Mouse (Mus musculus) forebrain, embryonic 12.5 days (tissue): ENCODE measurements around the gene Pip4k2b. TPM values are rescaled to one million over a fixed set of nuclear protein-coding genes. Genes with fewer than 3 reads are reported as not detected.

ENCODE experiments used
- ATAC-seq: fragments of 200-750 bp; cut with Nextera tagmentation; 2 replicates; pipeline ENCODE4 v1.8.0; 2017; ENCODE audit warnings: moderate TSS enrichment; ENCODE audit not compliant: low FRiP score
- H3K27ac ChIP-seq: fragments of 300-500 bp; sonication (generic); 2 replicates; pipeline ENCODE4 v1.5.1; 2016; ENCODE audit warnings: mild to moderate bottlenecking
- H3K27me3 ChIP-seq: fragments of 300-500 bp; sonication (generic); 2 replicates; pipeline ENCODE4 v1.6.1; 2016; ENCODE audit warnings: mild to moderate bottlenecking
- H3K36me3 ChIP-seq: fragments of 300-500 bp; sonication (generic); replicated peaks from 2 replicates; pipeline ENCODE4 v1.6.1; 2016; ENCODE audit warnings: mild to moderate bottlenecking
- H3K4me1 ChIP-seq: fragments of 300-500 bp; sonication (generic); 2 replicates; pipeline ENCODE4 v1.6.1; 2016
- H3K4me2 ChIP-seq: fragments of 300-500 bp; sonication (generic); 2 replicates; pipeline ENCODE4 v1.6.1; 2016; ENCODE audit warnings: mild to moderate bottlenecking, moderate library complexity
- H3K4me3 ChIP-seq: fragments of 300-500 bp; sonication (generic); replicated peaks from 2 replicates; pipeline ENCODE4 v1.5.1; 2016; ENCODE audit warnings: mild to moderate bottlenecking
- H3K9ac ChIP-seq: fragments of 300-500 bp; sonication (generic); 2 replicates; pipeline ENCODE4 v1.6.1; 2016; ENCODE audit warnings: mild to moderate bottlenecking
- H3K9me3 ChIP-seq: fragments of 300-500 bp; sonication (generic); 2 replicates; pipeline ENCODE4 v1.6.1; 2016
- WGBS: fragments of 180-500 bp; shearing (Covaris S2); methylation state at CpG from one replicate; pipeline ENCODE4 v1.1.7; 2016; 5-methylcytosine and 5-hydroxymethylcytosine counted together
- polyA plus RNA-seq: library from polyadenylated mRNA; unstranded; fragments of >200 nt; fragmentation: Nextera tagmentation; extraction: Ambion mirVana; gene quantifications from 2 replicates; pipeline ENCODE4 v1.2.1, GENCODE M21; 2016

The Pip4k2b gene
- polyA plus RNA-seq, 1 experiment from 2014 or later = 2.7 TPM

DNA sequence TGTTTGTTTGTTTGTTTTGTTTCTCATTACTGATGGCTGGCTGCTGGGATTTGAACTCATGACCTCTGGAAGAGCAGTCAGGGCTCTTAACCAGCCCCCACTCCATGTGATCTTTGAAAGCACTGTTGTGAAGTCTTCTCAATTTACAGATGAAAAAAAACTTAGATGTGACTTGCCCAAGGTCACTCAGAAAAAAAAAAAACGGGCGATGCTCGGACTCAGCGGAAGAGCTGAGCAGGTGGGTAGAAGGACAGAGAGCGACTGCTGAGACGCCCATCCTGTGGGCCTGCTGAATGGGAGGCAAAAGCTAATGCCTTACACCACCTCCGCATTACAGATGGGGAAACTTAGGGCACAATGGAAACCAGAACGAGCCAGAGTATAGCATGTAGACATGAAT is 47.8 kb downstream of the Pip4k2b start:
- H3K4me3 ChIP-seq = peak overlapping the region; percentile 86
- peaks cover 59% of the 10 kb centered on the region for H3K4me1 ChIP-seq
- no peak for ATAC-seq
- H3K4me2 ChIP-seq = peak overlapping the region; percentile 84
- H3K9ac ChIP-seq = peak overlapping the region; percentile 48; the same call in 1 of the 2 replicates
- 66% methylated on average over 8 of the region's 8 CpGs for WGBS
- H3K9me3 ChIP-seq = no peaks in the 10 kb centered on the region
- peak overlapping the region; percentile 89; the same call in 1 of the 2 replicates for H3K27ac ChIP-seq
- H3K27me3 ChIP-seq = no peaks in the 10 kb centered on the region
- peaks cover 20% of the 10 kb centered on the region for H3K36me3 ChIP-seq

DNA sequence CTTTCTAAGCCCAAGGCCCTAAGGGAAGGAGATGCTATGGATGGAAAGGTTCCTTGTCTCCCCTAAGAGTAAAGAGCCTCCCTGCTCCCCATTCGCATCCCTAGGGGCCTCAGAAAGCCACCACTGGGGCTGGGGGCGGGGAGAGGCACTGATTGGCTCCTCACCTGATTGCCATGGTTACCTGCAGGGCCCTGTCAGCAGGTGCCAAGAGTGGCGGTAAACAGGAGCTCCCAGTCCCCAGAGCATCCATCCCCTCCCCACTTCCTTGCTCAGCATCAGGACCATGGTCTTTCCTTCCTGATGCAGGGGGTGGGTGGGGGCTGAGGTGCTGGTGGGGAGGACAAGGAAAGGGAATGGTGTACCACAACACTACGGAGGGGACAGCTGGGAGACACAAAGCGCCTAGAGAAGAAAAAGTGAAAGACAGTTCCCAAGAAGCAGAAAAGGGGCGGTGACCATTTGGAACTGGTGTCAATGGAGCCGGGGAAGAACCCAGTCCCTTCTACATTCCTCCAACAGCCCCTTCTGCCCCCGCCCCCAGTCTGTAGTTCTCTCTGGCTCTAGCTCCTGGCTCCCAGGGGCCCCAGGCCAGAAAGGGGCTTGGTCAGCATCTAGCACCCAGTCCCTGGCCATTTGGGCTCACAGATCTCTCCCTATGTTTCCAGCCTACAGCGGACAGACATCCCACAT is 48.6 kb downstream of the Pip4k2b start:
- 15% methylated on average over 9 of the region's 9 CpGs for WGBS
- Histone ChIP-seq H3K4me2 (peak overlapping the region; percentile 84), H3K36me3 (peaks cover 28% of the 10 kb centered on the region), H3K4me3 (peak overlapping the region; percentile 26), H3K9ac (peak overlapping the region; percentile 48), H3K27ac (peak overlapping the region; percentile 89), H3K27me3 (no peaks in the 10 kb centered on the region), H3K4me1 (peaks cover 51% of the 10 kb centered on the region), H3K9me3 (no peaks in the 10 kb centered on the region)
- ATAC-seq = no peak

DNA sequence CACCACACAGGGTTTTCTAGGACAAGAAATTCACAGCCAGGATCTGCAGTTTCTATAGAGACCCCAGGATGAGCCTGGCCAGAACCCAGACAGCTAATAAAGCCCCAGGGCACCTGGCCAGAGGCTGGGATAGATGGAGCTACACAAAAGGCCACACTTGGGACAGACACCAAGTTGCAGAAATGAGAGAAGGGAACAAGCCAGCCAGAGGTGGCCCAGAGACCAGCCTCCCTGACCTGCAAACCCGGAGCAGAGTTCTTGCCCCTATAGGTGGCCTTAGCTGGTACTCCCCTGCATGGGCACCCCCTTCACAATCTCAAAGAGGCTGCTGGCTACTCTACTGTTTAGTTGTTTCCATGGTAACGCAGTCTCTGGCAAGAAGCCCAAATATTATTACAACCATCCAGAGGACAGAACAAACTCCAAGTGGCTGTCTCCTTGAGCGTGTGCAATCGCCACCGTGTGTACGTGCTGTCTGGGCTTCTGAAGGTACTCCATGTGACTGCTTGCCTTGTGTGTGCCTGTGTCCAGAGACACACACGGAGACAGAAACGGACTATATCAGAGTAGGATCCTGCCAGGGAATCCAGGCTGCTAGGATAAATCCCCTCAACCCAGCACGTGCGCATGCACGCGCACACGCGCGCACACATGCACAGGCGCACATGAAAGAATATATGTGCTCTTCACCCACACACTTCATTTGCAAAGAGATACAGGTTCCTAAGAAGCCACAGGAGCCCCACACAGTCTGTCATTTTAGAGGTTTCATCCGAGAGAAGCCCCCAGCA is 49.4 kb downstream of the Pip4k2b start:
- Histone ChIP-seq H3K9ac (peak overlapping the region; percentile 48), H3K4me2 (peak overlapping the region; percentile 84), H3K4me3 (peak overlapping the region; percentile 26), H3K27ac (peak overlapping the region; percentile 89), H3K36me3 (peaks cover 36% of the 10 kb centered on the region), H3K9me3 (no peaks in the 10 kb centered on the region), H3K27me3 (no peaks in the 10 kb centered on the region), H3K4me1 (peaks cover 47% of the 10 kb centered on the region)
- 33% methylated on average over 17 of the region's 17 CpGs for WGBS
- no peak for ATAC-seq

DNA sequence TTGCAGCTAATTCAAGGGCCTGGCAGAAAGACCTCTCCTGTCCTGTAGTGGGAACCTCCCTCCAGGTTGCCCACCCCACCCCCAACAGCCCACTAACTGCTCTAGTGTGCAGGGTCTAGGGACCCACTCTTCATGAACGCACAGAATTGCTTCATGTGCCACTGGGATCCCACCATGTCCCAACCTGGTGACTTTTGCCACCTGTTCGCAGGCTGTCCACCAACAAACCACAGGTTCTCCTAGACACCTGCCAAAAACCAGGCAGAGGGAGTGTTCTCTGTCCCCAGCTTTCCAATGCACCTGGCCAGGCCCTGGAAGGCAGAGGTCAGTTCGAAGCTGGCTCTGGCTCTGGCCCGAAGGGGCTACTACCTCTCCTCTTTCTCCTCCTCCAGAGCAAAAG is 50.1 kb downstream of the Pip4k2b start:
- Histone ChIP-seq H3K4me3 (0 out of 2 replicates have a peak overlapping the region, but pooled peaks have one; percentile 26), H3K9ac (0 out of 2 replicates have a peak overlapping the region, but pooled peaks have one; percentile 5), H3K4me1 (peaks cover 47% of the 10 kb centered on the region), H3K4me2 (peak overlapping the region; percentile 84), H3K36me3 (peaks cover 40% of the 10 kb centered on the region), H3K9me3 (no peaks in the 10 kb centered on the region), H3K27ac (peak overlapping the region; percentile 89), H3K27me3 (no peaks in the 10 kb centered on the region)
- no peak for ATAC-seq
- WGBS = 79% methylated on average over 4 of the region's 4 CpGs

DNA sequence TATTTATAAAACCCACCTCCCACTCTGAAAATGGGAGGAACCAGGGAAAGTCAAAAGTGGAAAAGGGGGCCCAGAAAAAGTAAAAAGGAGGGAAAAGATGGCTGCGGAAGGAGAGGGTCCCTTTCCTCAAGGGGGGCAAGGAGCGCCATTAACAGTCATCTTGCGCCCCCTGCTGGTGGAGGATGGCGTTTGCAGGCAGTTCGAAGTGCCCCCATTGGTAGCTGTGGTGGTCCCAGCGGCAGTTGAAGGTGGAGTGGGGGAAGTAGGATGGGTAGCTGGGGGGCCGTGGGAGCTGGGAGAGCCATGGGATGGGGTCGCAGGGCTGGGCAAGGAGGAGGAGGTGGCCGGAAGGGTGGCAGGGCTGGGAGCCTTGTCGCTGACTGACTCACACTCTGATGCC is 54.6 kb downstream of the Pip4k2b start:
- no peak for ATAC-seq
- no peak overlapping the region for H3K4me2 ChIP-seq
- H3K4me3 ChIP-seq = no peak overlapping the region
- no peak overlapping the region for H3K9ac ChIP-seq
- H3K27me3 ChIP-seq = 0 out of 2 replicates have a peak, but pooled peaks cover 7% of the 10 kb centered on the region
- H3K27ac ChIP-seq = 0 out of 2 replicates have a peak overlapping the region, but pooled peaks have one; percentile 25
- WGBS = 33% methylated on average over 10 of the region's 10 CpGs
- H3K9me3 ChIP-seq = no peaks in the 10 kb centered on the region
- H3K36me3 ChIP-seq = peaks cover 58% of the 10 kb centered on the region
- peaks cover 30% of the 10 kb centered on the region for H3K4me1 ChIP-seq

DNA sequence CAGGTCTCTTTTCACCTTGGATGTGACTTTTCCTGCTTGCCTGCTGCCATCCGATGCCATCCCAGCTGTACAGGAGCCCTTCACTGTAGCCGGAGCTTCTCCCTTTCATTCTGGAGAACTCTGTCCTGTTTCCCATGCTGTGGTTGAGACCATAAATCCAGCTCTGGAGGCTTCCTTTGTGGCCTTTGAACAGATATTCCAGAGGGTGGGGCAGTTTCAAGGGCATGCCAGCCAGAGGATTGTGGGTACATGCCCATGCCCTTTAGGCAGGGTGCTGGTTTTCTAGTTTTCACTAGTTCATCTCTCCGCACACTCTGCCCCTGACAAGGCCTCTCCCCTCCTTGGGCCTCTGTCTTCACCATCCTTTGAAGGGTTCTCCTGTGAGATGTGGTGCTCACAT is 57.4 kb downstream of the Pip4k2b start:
- Histone ChIP-seq H3K27me3 (0 out of 2 replicates have a peak, but pooled peaks cover 7% of the 10 kb centered on the region), H3K9ac (no peak overlapping the region), H3K4me3 (no peak overlapping the region), H3K4me2 (no peak overlapping the region), H3K27ac (no peak overlapping the region), H3K4me1 (peaks cover 18% of the 10 kb centered on the region), H3K9me3 (no peaks in the 10 kb centered on the region), H3K36me3 (peaks cover 50% of the 10 kb centered on the region)
- ATAC-seq = no peak
- 91% methylated on average over 3 of the region's 3 CpGs for WGBS

DNA sequence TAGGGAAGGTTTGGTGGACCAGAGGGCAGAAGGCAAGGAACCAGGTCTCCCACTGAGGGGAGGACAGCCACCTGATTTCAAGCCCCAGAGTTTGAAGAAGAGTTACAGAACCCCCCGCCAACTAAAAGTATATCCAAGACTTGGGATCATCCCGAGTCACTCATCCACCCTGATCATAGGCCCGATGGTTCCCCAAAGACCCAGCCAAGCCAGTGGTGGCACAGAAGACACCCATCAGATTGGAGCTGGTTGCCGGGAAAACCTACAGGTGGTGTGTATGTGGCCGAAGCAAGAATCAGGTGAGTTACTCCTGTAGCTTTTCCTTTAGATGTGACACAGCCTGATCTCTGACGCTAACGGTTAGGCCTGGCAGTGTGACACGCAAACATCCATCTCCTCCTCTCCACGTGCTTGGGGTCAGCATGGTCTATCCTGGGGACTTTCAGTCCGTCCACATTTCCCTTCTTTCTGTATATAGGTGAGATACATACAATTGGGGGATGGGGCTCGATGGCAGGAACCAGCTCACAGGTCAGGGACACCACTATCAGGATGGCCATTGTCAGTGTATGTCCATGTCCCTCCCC is 58.1 kb downstream of the Pip4k2b start:
- H3K4me3 ChIP-seq = peak overlapping the region; percentile 45
- WGBS = 75% methylated on average over 11 of the region's 11 CpGs
- peaks cover 18% of the 10 kb centered on the region for H3K4me1 ChIP-seq
- H3K9ac ChIP-seq = no peak overlapping the region
- ATAC-seq = no peak
- 0 out of 2 replicates have a peak, but pooled peaks cover 7% of the 10 kb centered on the region for H3K27me3 ChIP-seq
- H3K36me3 ChIP-seq = peaks cover 50% of the 10 kb centered on the region
- H3K27ac ChIP-seq = no peak overlapping the region
- H3K9me3 ChIP-seq = no peaks in the 10 kb centered on the region
- H3K4me2 ChIP-seq = peak overlapping the region; percentile 87

DNA sequence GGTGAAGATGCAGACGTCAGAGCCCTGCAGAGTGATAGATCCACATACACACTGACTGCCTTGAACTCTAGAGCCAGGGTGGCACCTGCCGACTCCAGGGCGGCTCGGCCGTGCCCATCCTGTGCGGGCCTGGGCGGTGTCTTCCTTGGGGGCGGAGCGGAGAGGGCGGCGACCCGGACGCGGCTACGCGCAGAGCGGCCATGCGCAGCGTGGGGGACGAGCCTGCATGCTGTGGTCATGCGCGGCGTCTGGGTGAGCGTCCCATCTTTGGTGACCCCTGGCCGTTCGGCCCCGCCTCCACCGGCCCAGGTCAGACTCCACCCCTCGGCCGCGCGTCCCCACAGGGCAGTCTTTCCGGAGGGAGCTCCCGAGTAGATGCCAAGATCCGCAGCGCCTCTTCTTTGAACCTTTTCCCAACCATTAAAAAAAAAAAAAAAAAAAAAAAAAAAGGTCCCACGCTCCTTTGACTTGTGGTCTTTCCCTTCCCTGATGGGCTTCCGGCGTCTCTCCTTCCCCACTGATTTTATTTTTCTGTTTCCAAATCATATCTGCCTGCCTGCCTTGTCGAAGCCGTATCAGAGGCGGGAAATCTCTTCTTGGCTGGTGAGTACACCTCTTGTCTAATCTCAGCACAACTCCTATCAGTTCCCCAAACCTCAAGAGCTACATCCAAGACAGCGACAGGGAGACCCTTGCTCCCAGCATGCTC is 58.7 kb downstream of the Pip4k2b start, which contains the start of gene Cisd3:
Gene Cisd3 (plus strand): TSS at position 214 of the 709 bp plus-strand sequence.
- Histone ChIP-seq H3K4me3 (peak within 1 kb of the TSS; percentile 45), H3K27me3 (0 out of 2 replicates have a peak, but pooled peaks cover 7% of the 10 kb centered on the region), H3K9me3 (no peaks in the 10 kb centered on the region), H3K36me3 (peaks cover 49% of the 10 kb centered on the region), H3K27ac (peak within 1 kb of the TSS; percentile 43; the same call in 1 of the 2 replicates), H3K9ac (peak within 1 kb of the TSS; percentile 53), H3K4me1 (peaks cover 18% of the 10 kb centered on the region), H3K4me2 (peak within 1 kb of the TSS; percentile 87)
- ATAC-seq = peak; percentile 77
- WGBS = under 1% methylated on average over 43 of the region's 43 CpGs

DNA sequence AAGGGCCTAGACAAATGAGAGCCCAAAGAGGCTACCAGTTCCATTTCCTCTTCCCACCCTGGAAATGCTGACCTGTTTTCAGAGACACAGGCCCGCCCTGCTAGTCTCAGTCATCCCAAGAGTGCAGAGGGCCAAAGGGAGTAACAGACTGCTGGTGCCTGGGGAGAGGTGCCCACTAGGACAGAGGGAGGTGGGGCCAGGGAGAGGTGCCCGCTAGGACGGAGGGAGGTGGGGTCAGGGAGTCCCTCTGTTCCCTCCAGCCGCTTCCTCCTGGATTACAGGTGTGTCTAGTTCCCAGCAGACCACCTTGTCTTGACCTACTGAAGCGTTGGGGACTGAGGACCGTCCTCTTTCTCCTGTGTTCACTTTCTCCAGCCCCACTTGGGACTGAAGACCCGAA is 59.7 kb downstream of the Pip4k2b start:
- no peak overlapping the region for H3K27ac ChIP-seq
- peaks cover 18% of the 10 kb centered on the region for H3K4me1 ChIP-seq
- 0 out of 2 replicates have a peak, but pooled peaks cover 7% of the 10 kb centered on the region for H3K27me3 ChIP-seq
- H3K9ac ChIP-seq = no peak overlapping the region
- H3K36me3 ChIP-seq = peaks cover 49% of the 10 kb centered on the region
- H3K4me2 ChIP-seq = peak overlapping the region; percentile 87; the same call in 1 of the 2 replicates
- H3K9me3 ChIP-seq = no peaks in the 10 kb centered on the region
- H3K4me3 ChIP-seq = no peak overlapping the region
- WGBS = 32% methylated on average over 7 of the region's 7 CpGs
- no peak for ATAC-seq

DNA sequence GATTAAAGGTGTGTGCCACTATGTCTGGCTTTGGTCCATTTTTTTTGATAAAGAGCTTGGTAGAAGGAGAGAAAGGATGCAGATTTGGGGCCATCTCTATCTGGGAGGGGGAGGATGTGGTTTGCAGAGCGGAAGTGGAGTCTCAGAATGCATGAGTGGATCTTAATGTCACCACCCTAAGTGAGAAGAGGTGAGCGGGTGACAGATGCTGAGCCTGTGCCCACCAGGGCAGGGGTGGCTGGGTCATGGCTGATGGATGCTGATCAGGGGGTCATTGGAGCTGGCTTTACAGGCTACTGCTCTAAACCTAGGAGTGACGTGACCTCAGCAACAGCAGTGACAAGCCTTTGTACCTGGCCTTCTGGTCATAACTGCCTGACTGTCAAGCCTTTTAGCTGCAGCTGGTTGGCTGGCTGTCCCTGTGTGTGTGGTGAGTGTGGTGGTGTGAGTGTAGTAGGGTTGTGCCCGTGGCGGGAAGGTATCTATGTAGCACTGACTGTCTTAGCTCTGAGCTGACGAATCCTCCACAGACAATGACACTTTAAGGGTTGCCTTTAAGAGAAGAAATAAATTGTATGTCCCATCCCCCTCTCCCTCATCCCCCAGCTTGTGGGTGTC is 60.3 kb downstream of the Pip4k2b start:
- 85% methylated on average over 6 of the region's 6 CpGs for WGBS
- Histone ChIP-seq H3K27me3 (0 out of 2 replicates have a peak, but pooled peaks cover 7% of the 10 kb centered on the region), H3K36me3 (peaks cover 49% of the 10 kb centered on the region), H3K4me3 (no peak overlapping the region), H3K4me2 (no peak overlapping the region), H3K9me3 (no peaks in the 10 kb centered on the region), H3K4me1 (peaks cover 18% of the 10 kb centered on the region), H3K27ac (no peak overlapping the region), H3K9ac (no peak overlapping the region)
- no peak for ATAC-seq

DNA sequence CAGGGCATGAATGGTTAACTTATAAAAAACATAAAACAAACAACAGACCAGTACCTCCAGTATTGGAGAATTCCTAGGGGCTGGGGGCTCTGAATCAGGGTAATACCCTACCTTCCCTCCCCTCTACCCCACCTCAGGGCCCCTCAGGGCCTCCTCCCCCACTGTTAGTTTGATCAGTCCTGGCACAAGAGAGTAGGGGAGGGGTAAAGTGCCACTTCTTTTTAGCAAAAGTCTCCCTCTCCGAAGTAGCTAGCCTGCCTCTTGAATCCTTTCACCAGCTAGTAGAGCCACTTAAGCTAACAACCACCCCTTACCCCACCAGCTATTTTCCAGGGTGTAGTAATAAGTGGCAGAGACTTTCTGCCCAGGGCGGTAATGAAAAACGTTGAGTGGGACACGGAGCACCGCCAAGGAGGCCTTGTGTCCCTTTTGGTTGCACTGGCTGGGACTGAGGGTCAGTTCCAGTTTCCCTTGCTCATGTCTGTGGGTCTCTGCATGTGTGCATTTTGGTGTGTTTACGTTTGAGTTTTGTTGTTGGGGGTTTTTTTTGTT is 61.9 kb downstream of the Pip4k2b start:
- no peak overlapping the region for H3K27ac ChIP-seq
- WGBS = 69% methylated on average over 6 of the region's 6 CpGs
- no peak for ATAC-seq
- 0 out of 2 replicates have a peak, but pooled peaks cover 7% of the 10 kb centered on the region for H3K27me3 ChIP-seq
- H3K9me3 ChIP-seq = no peaks in the 10 kb centered on the region
- peaks cover 49% of the 10 kb centered on the region for H3K36me3 ChIP-seq
- no peak overlapping the region for H3K4me2 ChIP-seq
- no peak overlapping the region for H3K4me3 ChIP-seq
- peaks cover 26% of the 10 kb centered on the region for H3K4me1 ChIP-seq
- no peak overlapping the region for H3K9ac ChIP-seq
